Mouse (Mus musculus) ovary, adult 10 weeks (tissue): ENCODE results near the gene Gm17334. TPM values are rescaled to one million over a fixed set of nuclear protein-coding genes. Genes with fewer than 3 reads are reported as not detected.

ENCODE experiments used
- polyA plus RNA-seq: library from polyadenylated mRNA; stranded (reverse); fragments of 350-450 nt; fragmentation: Illumina TruSeq; extraction: RNeasy Lipid Tissue Mini Kit (QIAGEN cat#74804); gene quantifications from one replicate; pipeline ENCODE4 v1.2.3, GENCODE M21; 2014

The Gm17334 gene
- not detected for polyA plus RNA-seq

DNA sequence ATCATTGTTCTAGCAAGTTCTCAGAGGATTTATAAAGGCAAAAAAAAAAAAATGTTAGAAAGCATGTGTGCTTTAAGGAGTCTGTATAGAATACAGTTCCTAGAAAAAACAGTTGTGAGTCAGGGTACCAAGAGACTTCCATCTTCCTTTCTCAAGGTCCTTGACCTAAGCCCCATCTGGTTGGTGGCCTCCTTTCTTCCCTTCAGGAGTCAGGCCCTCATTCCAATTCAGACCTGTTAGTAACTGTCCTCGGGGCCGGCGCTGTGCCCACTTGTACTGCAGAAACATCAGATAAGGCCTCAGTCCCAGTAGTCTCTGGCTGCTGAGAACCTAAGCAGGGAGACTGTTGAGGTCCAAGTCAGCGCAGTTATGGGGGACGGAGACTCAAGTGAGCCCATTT lies at the start of gene Gm17334:
TSS of gene Gm17334 (minus strand) at position 101 of the 400 bp plus-strand sequence.

DNA sequence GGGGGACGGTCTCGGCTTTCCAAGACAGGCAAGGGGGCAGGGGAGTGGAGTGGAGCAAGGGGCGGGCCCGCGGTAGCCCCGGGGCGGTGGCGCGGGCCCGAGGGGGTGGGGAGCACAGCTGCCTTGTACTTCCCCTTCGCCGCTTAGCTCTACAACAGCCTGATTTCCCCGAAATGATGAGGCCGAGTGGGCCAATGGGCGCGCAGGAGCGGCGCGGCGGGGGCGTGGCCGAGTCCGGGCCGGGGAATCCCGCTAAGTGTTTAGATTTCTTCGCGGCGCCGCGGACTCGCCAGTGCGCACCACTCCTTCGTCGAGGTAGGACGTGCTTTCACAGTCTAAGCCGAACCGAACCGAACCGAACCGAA lies 3.2 kb downstream of the Gm17334 start, which contains the start of gene Irf1:
TSS of gene Irf1 (plus strand) at position 255 of the 365 bp plus-strand sequence.

Other genes starting within 250 kb of the Gm17334 start
- gene Kif3a, start 205.8 kb downstream of the Gm17334 start, polyA plus RNA-seq, result 44.1 TPM
- gene Il4, start 154.5 kb downstream of the Gm17334 start, polyA plus RNA-seq, result not detected
- gene Il13, start 138.5 kb downstream of the Gm17334 start, polyA plus RNA-seq, result not detected
- 71.6 TPM for gene Rad50, start 65.9 kb downstream of the Gm17334 start, polyA plus RNA-seq
- not detected for gene Il5, start 52.4 kb downstream of the Gm17334 start, polyA plus RNA-seq
- 4.9 TPM for gene Irf1, start 3.2 kb downstream of the Gm17334 start, polyA plus RNA-seq
- gene Gm12216, start 86.1 kb upstream of the Gm17334 start, polyA plus RNA-seq, result not detected
- gene Slc22a5, start 118.5 kb upstream of the Gm17334 start, polyA plus RNA-seq, result 26.9 TPM
- 6.9 TPM for gene Slc22a21, start 207.1 kb upstream of the Gm17334 start, polyA plus RNA-seq